Mouse (Mus musculus): ENCODE measurements around the gene Zfp664. TPM values are rescaled to one million over a fixed set of nuclear protein-coding genes. Genes with fewer than 3 reads are reported as not detected.
A peak's percentile ranks its signal among the peaks of the same experiment; 100 is the strongest.

Gene Zfp664
- polyA plus RNA-seq, 1 experiment from 2014 or later, result 171 TPM

- no peak for ATAC-seq (ENCODE audit: low FRiP score, low read depth)
- H3K27ac ChIP-seq (replicated peaks), result no peak overlapping the region
- no peak overlapping the region for H3K9ac ChIP-seq (replicated peaks)
- H3K4me3 ChIP-seq, result no peak overlapping the region
- no peaks in the 10 kb centered on the region for H3K36me3 ChIP-seq
- no peaks in the 10 kb centered on the region; the same call in 1 of the 2 replicates for H3K27me3 ChIP-seq
- no peak overlapping the region for H3K4me2 ChIP-seq (replicated peaks)
- 0 out of 2 replicates have a peak, but pooled peaks cover 6% of the 10 kb centered on the region for H3K4me1 ChIP-seq
- 92% methylated on average over 4 of the region's 4 CpGs for WGBS
- no peaks in the 10 kb centered on the region for H3K9me3 ChIP-seq
Observed at GRCm38 (mm10) chr5:124844929-124845328, 17.6 kb upstream of the Zfp664 start.

GRCm38 (mm10) chr5:124847014-124847413 is 15.5 kb upstream of the Zfp664 start:
- Histone ChIP-seq H3K27ac (replicated peaks) (no peak overlapping the region), H3K4me2 (replicated peaks) (no peak overlapping the region), H3K9me3 (no peaks in the 10 kb centered on the region), H3K27me3 (no peaks in the 10 kb centered on the region), H3K9ac (replicated peaks) (no peak overlapping the region), H3K4me1 (0 out of 2 replicates have a peak, but pooled peaks cover 6% of the 10 kb centered on the region), H3K4me3 (no peak overlapping the region), H3K36me3 (no peaks in the 10 kb centered on the region)
- 85% methylated on average over 1 of the region's 1 CpGs for WGBS
- ATAC-seq (ENCODE audit: low FRiP score, low read depth), result no peak

- Histone ChIP-seq H3K9ac (replicated peaks) (no peak overlapping the region), H3K27ac (replicated peaks) (no peak overlapping the region), H3K27me3 (no peaks in the 10 kb centered on the region), H3K9me3 (no peaks in the 10 kb centered on the region), H3K4me2 (replicated peaks) (no peak overlapping the region), H3K36me3 (no peaks in the 10 kb centered on the region), H3K4me3 (no peak overlapping the region), H3K4me1 (0 out of 2 replicates have a peak, but pooled peaks cover 4% of the 10 kb centered on the region)
- ATAC-seq (ENCODE audit: low FRiP score, low read depth), result no peak
- WGBS, result 84% methylated on average over 3 of the region's 3 CpGs
Observed at GRCm38 (mm10) chr5:124848994-124849393, 13.5 kb upstream of the Zfp664 start.

- H3K4me2 ChIP-seq (replicated peaks), result no peak overlapping the region
- H3K9me3 ChIP-seq, result no peaks in the 10 kb centered on the region
- ATAC-seq (ENCODE audit: low FRiP score, low read depth), result no peak
- no peaks in the 10 kb centered on the region for H3K27me3 ChIP-seq
- H3K27ac ChIP-seq (replicated peaks), result no peak overlapping the region
- H3K36me3 ChIP-seq, result no peaks in the 10 kb centered on the region
- 0 out of 2 replicates have a peak, but pooled peaks cover 4% of the 10 kb centered on the region for H3K4me1 ChIP-seq
- WGBS, result 51% methylated on average over 4 of the region's 4 CpGs
- no peak overlapping the region for H3K4me3 ChIP-seq
- H3K9ac ChIP-seq (replicated peaks), result no peak overlapping the region
Observed at GRCm38 (mm10) chr5:124851572-124851971, 10.9 kb upstream of the Zfp664 start.

GRCm38 (mm10) chr5:124852294-124852693 is 10.2 kb upstream of the Zfp664 start:
- H3K9me3 ChIP-seq, result no peaks in the 10 kb centered on the region
- H3K9ac ChIP-seq (replicated peaks), result no peak overlapping the region
- 0 out of 2 replicates have a peak, but pooled peaks cover 4% of the 10 kb centered on the region for H3K4me1 ChIP-seq
- no peak overlapping the region for H3K4me3 ChIP-seq
- no peak overlapping the region for H3K27ac ChIP-seq (replicated peaks)
- H3K4me2 ChIP-seq (replicated peaks), result no peak overlapping the region
- no peaks in the 10 kb centered on the region for H3K36me3 ChIP-seq
- H3K27me3 ChIP-seq, result no peaks in the 10 kb centered on the region
- WGBS, result 44% methylated on average over 2 of the region's 2 CpGs
- ATAC-seq (ENCODE audit: low FRiP score, low read depth), result no peak

- no peak overlapping the region for H3K4me3 ChIP-seq
- no peak overlapping the region for H3K4me2 ChIP-seq (replicated peaks)
- H3K9me3 ChIP-seq, result no peaks in the 10 kb centered on the region
- H3K27ac ChIP-seq (replicated peaks), result no peak overlapping the region
- 0 out of 2 replicates have a peak, but pooled peaks cover 4% of the 10 kb centered on the region for H3K4me1 ChIP-seq
- no peak overlapping the region for H3K9ac ChIP-seq (replicated peaks)
- 87% methylated on average over 2 of the region's 2 CpGs for WGBS
- no peak for ATAC-seq (ENCODE audit: low FRiP score, low read depth)
- H3K36me3 ChIP-seq, result no peaks in the 10 kb centered on the region
- H3K27me3 ChIP-seq, result no peaks in the 10 kb centered on the region
Observed at GRCm38 (mm10) chr5:124853079-124853478, 9.4 kb upstream of the Zfp664 start.

- no peak overlapping the region for H3K4me3 ChIP-seq
Observed at GRCm38 (mm10) chr5:124854202-124854601, 8.3 kb upstream of the Zfp664 start.

GRCm38 (mm10) chr5:124860013-124860412 is 2.5 kb upstream of the Zfp664 start:
- peaks cover 30% of the 10 kb centered on the region for H3K4me1 ChIP-seq
- no peaks in the 10 kb centered on the region for H3K9me3 ChIP-seq
- H3K9ac ChIP-seq (replicated peaks), result no peak overlapping the region
- 14% methylated on average over 5 of the region's 5 CpGs for WGBS
- no peak overlapping the region for H3K27ac ChIP-seq (replicated peaks)
- peak overlapping the region; percentile 17; the same call in 1 of the 2 replicates for H3K4me2 ChIP-seq (replicated peaks)
- H3K36me3 ChIP-seq, result no peaks in the 10 kb centered on the region
- no peak for ATAC-seq (ENCODE audit: low FRiP score, low read depth)
- no peak overlapping the region for H3K4me3 ChIP-seq
- H3K27me3 ChIP-seq, result peaks cover 22% of the 10 kb centered on the region

More at GRCm38 (mm10) chr5:124854202-124854601, 8.3 kb upstream of the Zfp664 start:
- Histone ChIP-seq H3K4me2 (replicated peaks) (no peak overlapping the region), H3K27me3 (no peaks in the 10 kb centered on the region), H3K27ac (replicated peaks) (no peak overlapping the region), H3K9me3 (no peaks in the 10 kb centered on the region), H3K36me3 (no peaks in the 10 kb centered on the region), H3K9ac (replicated peaks) (no peak overlapping the region), H3K4me1 (0 out of 2 replicates have a peak, but pooled peaks cover 4% of the 10 kb centered on the region)
- WGBS, result 89% methylated on average over 4 of the region's 4 CpGs
- ATAC-seq (ENCODE audit: low FRiP score, low read depth), result no peak

GRCm38 (mm10) chr5:124861463-124861862 is 1.0 kb upstream of the Zfp664 start:
- H3K36me3 ChIP-seq, result 0 out of 2 replicates have a peak, but pooled peaks cover 7% of the 10 kb centered on the region
- H3K4me1 ChIP-seq, result peaks cover 38% of the 10 kb centered on the region
- peak overlapping the region; percentile 99 for H3K4me2 ChIP-seq (replicated peaks)
- no peaks in the 10 kb centered on the region for H3K9me3 ChIP-seq
- under 1% methylated on average over 33 of the region's 33 CpGs for WGBS
- H3K27me3 ChIP-seq, result peaks cover 22% of the 10 kb centered on the region
- ATAC-seq (ENCODE audit: low FRiP score, low read depth), result 0 out of 2 replicates have a peak, but pooled peaks have one; percentile 5
- H3K9ac ChIP-seq (replicated peaks), result peak overlapping the region; percentile 84
- H3K27ac ChIP-seq (replicated peaks), result peak overlapping the region; percentile 96
- peak overlapping the region; percentile 99 for H3K4me3 ChIP-seq

GRCm38 (mm10) chr5:124862871-124863741 is 615 bp downstream of the Zfp664 start:
- peak; percentile 61; the same call in 1 of the 2 replicates for ATAC-seq (ENCODE audit: low FRiP score, low read depth)
- Histone ChIP-seq H3K9ac (replicated peaks) (peak overlapping the region; percentile 99), H3K27ac (replicated peaks) (peak overlapping the region; percentile 96), H3K9me3 (no peaks in the 10 kb centered on the region), H3K36me3 (peaks cover 10% of the 10 kb centered on the region; the same call in 1 of the 2 replicates), H3K4me2 (replicated peaks) (peak overlapping the region; percentile 99), H3K27me3 (peaks cover 22% of the 10 kb centered on the region), H3K4me1 (peaks cover 41% of the 10 kb centered on the region), H3K4me3 (peak overlapping the region; percentile 99)
- WGBS, result under 1% methylated on average over 75 of the region's 88 CpGs

- Histone ChIP-seq H3K4me3 (no peak overlapping the region), H3K9me3 (no peaks in the 10 kb centered on the region), H3K27ac (replicated peaks) (no peak overlapping the region), H3K4me1 (peaks cover 31% of the 10 kb centered on the region), H3K36me3 (peaks cover 23% of the 10 kb centered on the region), H3K4me2 (replicated peaks) (no peak overlapping the region), H3K9ac (replicated peaks) (no peak overlapping the region), H3K27me3 (no peaks in the 10 kb centered on the region)
- no peak for ATAC-seq (ENCODE audit: low FRiP score, low read depth)
- 55% methylated on average over 4 of the region's 4 CpGs for WGBS
Observed at GRCm38 (mm10) chr5:124868981-124869380, 6.5 kb downstream of the Zfp664 start.

GRCm38 (mm10) chr5:124872033-124872432 is 9.5 kb downstream of the Zfp664 start:
- no peak overlapping the region for H3K27ac ChIP-seq (replicated peaks)
- H3K9me3 ChIP-seq, result no peaks in the 10 kb centered on the region
- peaks cover 38% of the 10 kb centered on the region for H3K36me3 ChIP-seq
- no peak overlapping the region for H3K4me3 ChIP-seq
- peaks cover 12% of the 10 kb centered on the region for H3K4me1 ChIP-seq
- H3K4me2 ChIP-seq (replicated peaks), result no peak overlapping the region
- H3K27me3 ChIP-seq, result no peaks in the 10 kb centered on the region
- H3K9ac ChIP-seq (replicated peaks), result no peak overlapping the region
- 80% methylated on average over 2 of the region's 2 CpGs for WGBS
- no peak for ATAC-seq (ENCODE audit: low FRiP score, low read depth)

All from midbrain, embryonic 12.5 days (tissue).